Mouse (Mus musculus) ES-Bruce4 (cell line): ENCODE measurements around the gene Abhd14a.

Source experiments
- CTCF ChIP-seq: IDR thresholded peaks from one replicate; pipeline ENCODE4 v1.8.1; 2011; ENCODE audit warnings: low read depth, low read length
- POLR2A ChIP-seq: IDR thresholded peaks from one replicate; pipeline ENCODE4 v1.8.1; 2011; ENCODE audit warnings: low read length; ENCODE audit not compliant: insufficient read depth

DNA sequence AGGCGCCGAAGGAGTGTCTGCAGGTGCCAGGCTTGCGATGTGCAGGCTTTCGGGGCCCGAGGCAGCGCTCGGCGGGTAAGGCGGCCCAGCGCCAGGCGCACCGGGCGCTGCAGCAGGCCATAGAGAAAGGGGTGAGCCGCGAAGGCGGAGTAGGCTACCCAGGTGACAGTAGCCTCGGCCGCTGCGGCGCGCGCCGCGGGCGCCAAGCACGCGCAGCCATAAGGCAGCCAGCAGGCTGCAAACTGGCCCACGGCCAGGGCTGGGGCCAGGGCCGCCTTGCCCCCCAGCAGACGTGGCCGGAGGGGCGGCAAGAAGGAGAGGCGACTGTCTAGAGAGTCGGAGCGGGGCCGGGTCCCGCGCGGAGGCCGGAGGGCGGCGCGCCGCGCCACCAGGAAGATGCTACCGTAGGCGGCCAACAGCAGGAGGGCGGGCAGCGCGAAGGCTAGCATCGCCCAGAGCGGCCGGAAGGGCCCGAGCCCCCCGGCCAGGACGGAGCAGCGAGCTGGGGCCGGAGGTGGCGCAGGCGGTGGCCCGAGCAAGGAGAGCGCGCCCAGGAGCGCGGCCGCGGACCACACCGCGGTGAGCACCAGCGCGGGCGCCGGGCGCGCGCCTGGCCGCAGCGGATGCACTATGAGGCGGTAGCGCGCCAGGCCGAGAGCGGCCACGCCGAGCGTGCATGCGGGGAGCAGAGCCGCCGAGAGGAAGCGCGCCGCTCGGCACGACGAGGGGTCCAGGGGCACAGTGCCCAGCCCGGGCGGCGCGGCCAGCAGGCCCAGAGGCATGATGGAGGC lies 17.5 kb upstream of the Abhd14a start:
- peak; percentile 46 for TF ChIP-seq POLR2A
- no peak for TF ChIP-seq CTCF
